Mouse (Mus musculus) hindbrain, embryonic 10.5 days (tissue): ENCODE measurements around the gene Ier3. TPM values are rescaled to one million over a fixed set of nuclear protein-coding genes. Genes with fewer than 3 reads are reported as not detected.
A peak's percentile ranks its signal among the peaks of the same experiment; 100 is the strongest.

Experiments
- DNase-seq: peaks from one replicate; pipeline ENCODE4 v3.0.0-alpha.2; 2017; ENCODE audit warnings: low spot score
- H3K27ac ChIP-seq: fragments of 300-500 bp; sonication (generic); 2 replicates; pipeline ENCODE4 v1.5.1; 2016; ENCODE audit warnings: mild to moderate bottlenecking, moderate library complexity
- H3K27me3 ChIP-seq: fragments of 300-500 bp; sonication (generic); 2 replicates; pipeline ENCODE4 v1.6.1; 2016; ENCODE audit warnings: mild to moderate bottlenecking; ENCODE audit not compliant: poor library complexity, insufficient read depth, severe bottlenecking
- H3K36me3 ChIP-seq: fragments of 300-500 bp; sonication (generic); 2 replicates; pipeline ENCODE4 v1.6.1; 2016; ENCODE audit warnings: mild to moderate bottlenecking, moderate library complexity
- H3K4me1 ChIP-seq: fragments of 300-500 bp; sonication (generic); replicated peaks from 2 replicates; pipeline ENCODE4 v1.6.1; 2016; ENCODE audit warnings: mild to moderate bottlenecking
- H3K4me3 ChIP-seq: fragments of 300-500 bp; sonication (generic); 2 replicates; pipeline ENCODE4 v1.5.1; 2016; ENCODE audit warnings: mild to moderate bottlenecking, moderate library complexity
- H3K9me3 ChIP-seq: fragments of 300-500 bp; sonication (generic); 2 replicates; pipeline ENCODE4 v1.6.1; 2016; ENCODE audit warnings: mild to moderate bottlenecking, moderate library complexity
- WGBS: fragments of 180-500 bp; shearing (Covaris S2); methylation state at CpG from one replicate; pipeline ENCODE4 v1.1.7; 2016; 5-methylcytosine and 5-hydroxymethylcytosine counted together
- polyA plus RNA-seq: library from polyadenylated mRNA; unstranded; fragments of >200 nt; fragmentation: Nextera tagmentation; extraction: Ambion mirVana; gene quantifications from 2 replicates; pipeline ENCODE4 v1.2.1, GENCODE M21; 2016

Ier3 gene
- polyA plus RNA-seq, 1 experiment from 2014 or later = 4.8 TPM

DNA sequence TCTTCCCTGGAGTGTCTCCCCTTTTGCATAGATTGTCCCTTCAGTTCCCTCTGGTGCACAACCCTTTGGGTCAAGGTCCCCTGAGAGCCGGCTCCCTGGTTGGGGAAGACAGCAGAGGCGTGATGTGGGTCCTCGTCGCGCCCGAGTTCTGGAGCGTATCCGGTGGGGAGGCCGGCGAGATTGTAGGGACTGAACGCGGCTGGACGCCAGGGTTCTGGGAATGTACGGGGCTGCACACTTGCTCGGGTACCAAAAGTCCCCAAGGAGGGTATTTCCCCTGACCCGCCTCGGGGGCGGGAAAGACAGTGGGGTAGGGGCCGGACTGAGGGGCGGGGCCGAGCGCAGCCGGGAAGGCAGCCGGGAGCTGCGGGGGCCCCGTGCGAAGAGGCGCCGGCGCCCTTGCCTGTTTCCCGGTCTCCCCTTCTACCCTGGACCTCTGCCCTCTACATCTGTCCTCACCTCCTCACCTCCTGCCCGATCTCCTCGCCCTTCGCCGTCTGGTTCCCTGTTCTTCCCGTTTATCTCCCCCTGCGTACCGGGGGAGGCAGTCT, 44.9 kb downstream of the Ier3 start:
- H3K9me3 ChIP-seq = peaks cover 6% of the 10 kb centered on the region; the same call in 1 of the 2 replicates
- peak overlapping the region; percentile 99 for H3K27ac ChIP-seq
- peak overlapping the region; percentile 83 for H3K4me3 ChIP-seq
- peaks cover 87% of the 10 kb centered on the region for H3K4me1 ChIP-seq
- peaks cover 48% of the 10 kb centered on the region for H3K36me3 ChIP-seq
- under 1% methylated on average over 38 of the region's 38 CpGs for WGBS
- H3K27me3 ChIP-seq = 0 out of 2 replicates have a peak, but pooled peaks cover 4% of the 10 kb centered on the region
- DNase-seq = peak; percentile 72

DNA sequence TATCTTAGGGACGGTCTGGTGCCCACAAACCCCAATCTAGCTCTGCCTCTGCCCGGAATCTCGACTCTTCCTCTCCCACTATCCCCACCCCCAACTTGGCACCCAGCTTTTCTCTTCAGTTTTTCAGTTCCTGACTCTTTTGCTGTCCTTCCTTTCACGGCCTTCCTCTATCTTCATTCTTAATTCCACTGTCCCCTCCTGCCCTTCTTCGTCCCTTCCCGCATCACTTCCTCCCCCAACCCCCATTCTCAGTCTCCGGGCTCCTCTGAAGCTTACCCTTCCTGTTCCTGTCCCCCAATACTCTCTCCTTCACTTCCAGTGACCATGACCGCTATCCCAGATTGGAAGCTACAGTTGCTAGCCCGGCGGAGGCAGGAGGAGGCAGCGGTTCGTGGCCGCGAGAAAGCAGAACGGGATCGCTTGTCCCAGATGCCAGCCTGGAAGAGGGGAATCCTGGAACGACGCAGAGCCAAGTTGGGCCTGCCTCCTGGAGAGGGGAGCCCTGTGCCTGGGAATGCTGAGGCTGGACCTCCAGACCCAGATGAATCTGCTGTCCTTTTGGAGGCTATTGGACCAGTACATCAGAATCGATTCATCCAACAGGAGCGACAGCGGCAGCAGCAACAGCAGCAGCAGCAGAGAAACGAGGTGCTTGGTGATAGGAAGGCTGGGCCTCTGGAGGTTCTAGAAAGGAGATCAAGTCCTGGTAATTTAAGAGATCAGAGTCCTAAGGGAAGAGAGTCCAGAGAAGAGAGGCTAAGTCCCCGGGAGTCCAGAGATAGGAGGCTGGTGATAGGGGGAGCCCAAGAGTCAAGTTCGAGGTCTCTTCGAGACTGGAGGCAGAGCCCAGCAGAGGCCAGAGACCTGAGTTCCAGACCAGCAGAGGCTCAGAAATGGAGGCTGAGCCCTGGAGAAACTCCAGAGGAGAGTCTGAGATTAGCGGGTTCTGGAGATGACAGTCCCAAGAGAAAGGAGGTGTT, 45.7 kb downstream of the Ier3 start:
- Histone ChIP-seq H3K9me3 (peaks cover 7% of the 10 kb centered on the region; the same call in 1 of the 2 replicates), H3K4me1 (peaks cover 85% of the 10 kb centered on the region), H3K4me3 (peak overlapping the region; percentile 83), H3K36me3 (peaks cover 55% of the 10 kb centered on the region), H3K27me3 (0 out of 2 replicates have a peak, but pooled peaks cover 4% of the 10 kb centered on the region), H3K27ac (peak overlapping the region; percentile 99)
- DNase-seq = no peak
- WGBS = 9% methylated on average over 26 of the region's 26 CpGs

- no peak for DNase-seq
- peak overlapping the region; percentile 99 for H3K27ac ChIP-seq
- WGBS = 33% methylated on average over 17 of the region's 17 CpGs
- peaks cover 7% of the 10 kb centered on the region; the same call in 1 of the 2 replicates for H3K9me3 ChIP-seq
- H3K4me3 ChIP-seq = peak overlapping the region; percentile 83
- peaks cover 63% of the 10 kb centered on the region for H3K36me3 ChIP-seq
- 0 out of 2 replicates have a peak, but pooled peaks cover 4% of the 10 kb centered on the region for H3K27me3 ChIP-seq
- peaks cover 87% of the 10 kb centered on the region for H3K4me1 ChIP-seq
Measured at GRCm38 (mm10) chr17:35868165-35868820, 46.8 kb downstream of the Ier3 start.

DNA sequence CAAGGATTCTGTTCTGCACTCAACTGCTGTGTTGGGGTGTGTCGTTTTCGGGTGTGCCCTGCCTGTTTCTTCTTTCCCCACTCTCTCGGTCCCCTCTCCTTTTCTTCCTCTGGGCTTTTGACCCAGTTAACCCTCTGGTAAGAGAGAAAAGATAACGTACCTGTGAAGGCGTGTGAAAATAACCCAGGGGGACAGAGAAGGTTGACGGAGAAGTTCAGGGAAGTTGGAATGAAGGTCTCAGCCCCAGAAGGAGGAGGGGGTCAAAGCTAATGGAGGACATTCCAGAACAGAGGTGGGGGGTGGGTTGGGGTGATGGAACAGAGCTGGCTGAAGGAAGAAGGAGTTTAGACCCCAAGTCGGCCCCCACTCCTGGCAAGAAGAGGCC, 47.5 kb downstream of the Ier3 start:
- WGBS = 7% methylated on average over 7 of the region's 7 CpGs
- H3K27ac ChIP-seq = peak overlapping the region; percentile 99
- peaks cover 7% of the 10 kb centered on the region; the same call in 1 of the 2 replicates for H3K9me3 ChIP-seq
- H3K36me3 ChIP-seq = peaks cover 63% of the 10 kb centered on the region
- 0 out of 2 replicates have a peak, but pooled peaks cover 4% of the 10 kb centered on the region for H3K27me3 ChIP-seq
- DNase-seq = no peak
- H3K4me1 ChIP-seq = peaks cover 87% of the 10 kb centered on the region
- H3K4me3 ChIP-seq = peak overlapping the region; percentile 83

- Histone ChIP-seq H3K36me3 (peaks cover 63% of the 10 kb centered on the region), H3K27ac (peak overlapping the region; percentile 99), H3K4me1 (peaks cover 83% of the 10 kb centered on the region), H3K4me3 (peak overlapping the region; percentile 83), H3K27me3 (no peaks in the 10 kb centered on the region), H3K9me3 (peaks cover 7% of the 10 kb centered on the region; the same call in 1 of the 2 replicates)
- peak; percentile 75 for DNase-seq
- WGBS = 4% methylated on average over 7 of the region's 7 CpGs
Measured at GRCm38 (mm10) chr17:35869346-35870067, 48.0 kb downstream of the Ier3 start.

- H3K27me3 ChIP-seq = no peaks in the 10 kb centered on the region
- H3K36me3 ChIP-seq = peaks cover 66% of the 10 kb centered on the region
- WGBS = 67% methylated on average over 9 of the region's 9 CpGs
- H3K9me3 ChIP-seq = peaks cover 7% of the 10 kb centered on the region; the same call in 1 of the 2 replicates
- H3K4me1 ChIP-seq = peaks cover 75% of the 10 kb centered on the region
- peak overlapping the region; percentile 99 for H3K27ac ChIP-seq
- no peak for DNase-seq
- H3K4me3 ChIP-seq = peak overlapping the region; percentile 83
Measured at GRCm38 (mm10) chr17:35870151-35870883, 48.8 kb downstream of the Ier3 start.

- Histone ChIP-seq H3K4me3 (peak overlapping the region; percentile 83), H3K27ac (no peak overlapping the region), H3K27me3 (no peaks in the 10 kb centered on the region), H3K9me3 (peaks cover 7% of the 10 kb centered on the region; the same call in 1 of the 2 replicates), H3K36me3 (peaks cover 72% of the 10 kb centered on the region), H3K4me1 (peaks cover 67% of the 10 kb centered on the region)
- 87% methylated on average over 8 of the region's 8 CpGs for WGBS
- DNase-seq = no peak
Measured at GRCm38 (mm10) chr17:35870884-35871696, 49.6 kb downstream of the Ier3 start.

Other genes starting within 250 kb of the Ier3 start
- not detected in 2 replicates for gene Sfta2, start 220.1 kb upstream of the Ier3 start, polyA plus RNA-seq
- gene Gm9573, start 195.0 kb upstream of the Ier3 start, polyA plus RNA-seq = not detected in 2 replicates
- 0.08 and 0.10 TPM in 2 replicates for gene Mucl3, start 178.0 kb upstream of the Ier3 start, polyA plus RNA-seq
- gene Vars2, start 154.1 kb upstream of the Ier3 start, polyA plus RNA-seq = 16.7 and 17.4 TPM in 2 replicates
- gene Gtf2h4, start 147.9 kb upstream of the Ier3 start, polyA plus RNA-seq = 45.7 and 56.5 TPM in 2 replicates
- gene Ddr1, start 117.1 kb upstream of the Ier3 start, polyA plus RNA-seq = 134 and 184 TPM in 2 replicates
- gene Flot1, start 1.5 kb downstream of the Ier3 start, polyA plus RNA-seq = 58.4 and 63.7 TPM in 2 replicates
- gene Tubb5, start 16.6 kb downstream of the Ier3 start, polyA plus RNA-seq = 1,604 and 1,655 TPM in 2 replicates
- gene Mdc1, start 19.8 kb downstream of the Ier3 start, polyA plus RNA-seq = 18.3 and 20.7 TPM in 2 replicates
- 70.1 and 75.9 TPM in 2 replicates for gene Nrm, start 39.6 kb downstream of the Ier3 start, polyA plus RNA-seq
- 29.6 and 32.2 TPM in 2 replicates for gene Ppp1r18, start 43.9 kb downstream of the Ier3 start, polyA plus RNA-seq
- 53.0 and 58.9 TPM in 2 replicates for gene Dhx16, start 58.1 kb downstream of the Ier3 start, polyA plus RNA-seq
- gene 2310061I04Rik, start 75.7 kb downstream of the Ier3 start, polyA plus RNA-seq = 27.7 and 29.7 TPM in 2 replicates
- 136 and 227 TPM in 2 replicates for gene Atat1, start 88.4 kb downstream of the Ier3 start, polyA plus RNA-seq
- 75.7 and 88.1 TPM in 2 replicates for gene Mrps18b, start 94.7 kb downstream of the Ier3 start, polyA plus RNA-seq
- 59.9 and 64.5 TPM in 2 replicates for gene Ppp1r10, start 94.8 kb downstream of the Ier3 start, polyA plus RNA-seq
- 105 and 116 TPM in 2 replicates for gene Abcf1, start 148.1 kb downstream of the Ier3 start, polyA plus RNA-seq
- gene Gnl1, start 158.2 kb downstream of the Ier3 start, polyA plus RNA-seq = 50.5 and 55.2 TPM in 2 replicates
- 46.1 and 52.0 TPM in 2 replicates for gene Prr3, start 158.6 kb downstream of the Ier3 start, polyA plus RNA-seq
- 4.3 and 4.9 TPM in 2 replicates for gene H2-T24, start 198.9 kb downstream of the Ier3 start, polyA plus RNA-seq
- 4.0 and 4.2 TPM in 2 replicates for gene H2-T23, start 211.2 kb downstream of the Ier3 start, polyA plus RNA-seq
- gene H2-T22, start 221.1 kb downstream of the Ier3 start, polyA plus RNA-seq = 7.4 and 8.9 TPM in 2 replicates
- gene Gm6034, start 221.3 kb downstream of the Ier3 start, polyA plus RNA-seq = not detected in 2 replicates
- not detected in 2 replicates for gene Gm11127, start 236.7 kb downstream of the Ier3 start, polyA plus RNA-seq